Mouse (Mus musculus) thymus, adult 2 months (tissue): ENCODE results near the gene Glis1. TPM values are rescaled to one million over a fixed set of nuclear protein-coding genes. Genes with fewer than 3 reads are reported as not detected.

Source experiments
- DNase-seq: peaks from one replicate; pipeline ENCODE4 v3.0.0; 2021
- H3K27ac ChIP-seq: fragments of 200-500 bp; 2 replicates; pipeline ENCODE4 v1.5.1; 2012; ENCODE audit warnings: low read length, control low read depth; ENCODE audit not compliant: control insufficient read depth, insufficient read depth
- H3K27me3 ChIP-seq: fragments of 200-500 bp; 2 replicates; pipeline ENCODE4 v1.6.1; 2012; ENCODE audit warnings: mild to moderate bottlenecking, low read length, moderate library complexity, mixed read lengths; ENCODE audit not compliant: control insufficient read depth, insufficient read depth
- H3K36me3 ChIP-seq: fragments of 200-500 bp; 2 replicates; pipeline ENCODE4 v1.6.1; 2012; ENCODE audit warnings: mild to moderate bottlenecking, low read length, moderate library complexity; ENCODE audit not compliant: control insufficient read depth, insufficient read depth
- H3K4me1 ChIP-seq: fragments of 200-500 bp; replicated peaks from 2 replicates; pipeline ENCODE4 v1.6.1; 2012; ENCODE audit warnings: low read length; ENCODE audit not compliant: control insufficient read depth, insufficient read depth
- H3K4me3 ChIP-seq: fragments of 200-500 bp; 2 replicates; pipeline ENCODE4 v1.5.1; 2012; ENCODE audit warnings: mild to moderate bottlenecking, low read length, control low read depth, moderate library complexity; ENCODE audit not compliant: control insufficient read depth, insufficient read depth
- CTCF ChIP-seq: fragments of 200-500 bp; IDR thresholded peaks from 2 replicates; pipeline ENCODE4 v1.5.1; 2012; ENCODE audit warnings: mild to moderate bottlenecking, control low read depth, low read length, moderate library complexity, borderline replicate concordance; ENCODE audit not compliant: control insufficient read depth, poor library complexity, insufficient read depth; ENCODE audit errors: extremely low read depth
- POLR2A ChIP-seq: fragments of 200-500 bp; IDR thresholded peaks from 2 replicates; pipeline ENCODE4 v1.6.1; 2012; ENCODE audit warnings: mild to moderate bottlenecking, low read length, control low read depth, moderate library complexity; ENCODE audit not compliant: control insufficient read depth, poor library complexity, insufficient read depth; ENCODE audit errors: extremely low read depth
- WGBS: fragments of 180-500 bp; shearing (Covaris S2); methylation state at CpG from one replicate; pipeline ENCODE4 v1.1.7; 2018; 5-methylcytosine and 5-hydroxymethylcytosine counted together
- polyA plus RNA-seq: library from polyadenylated mRNA; depleted of rRNA; stranded (reverse); fragments of >200 nt; gene quantifications from 2 replicates; pipeline ENCODE4 v1.2.3, GENCODE M21; 2012; rRNA removed

Glis1 gene
- 0.40 and 0.71 TPM in 2 replicates for polyA plus RNA-seq

DNA sequence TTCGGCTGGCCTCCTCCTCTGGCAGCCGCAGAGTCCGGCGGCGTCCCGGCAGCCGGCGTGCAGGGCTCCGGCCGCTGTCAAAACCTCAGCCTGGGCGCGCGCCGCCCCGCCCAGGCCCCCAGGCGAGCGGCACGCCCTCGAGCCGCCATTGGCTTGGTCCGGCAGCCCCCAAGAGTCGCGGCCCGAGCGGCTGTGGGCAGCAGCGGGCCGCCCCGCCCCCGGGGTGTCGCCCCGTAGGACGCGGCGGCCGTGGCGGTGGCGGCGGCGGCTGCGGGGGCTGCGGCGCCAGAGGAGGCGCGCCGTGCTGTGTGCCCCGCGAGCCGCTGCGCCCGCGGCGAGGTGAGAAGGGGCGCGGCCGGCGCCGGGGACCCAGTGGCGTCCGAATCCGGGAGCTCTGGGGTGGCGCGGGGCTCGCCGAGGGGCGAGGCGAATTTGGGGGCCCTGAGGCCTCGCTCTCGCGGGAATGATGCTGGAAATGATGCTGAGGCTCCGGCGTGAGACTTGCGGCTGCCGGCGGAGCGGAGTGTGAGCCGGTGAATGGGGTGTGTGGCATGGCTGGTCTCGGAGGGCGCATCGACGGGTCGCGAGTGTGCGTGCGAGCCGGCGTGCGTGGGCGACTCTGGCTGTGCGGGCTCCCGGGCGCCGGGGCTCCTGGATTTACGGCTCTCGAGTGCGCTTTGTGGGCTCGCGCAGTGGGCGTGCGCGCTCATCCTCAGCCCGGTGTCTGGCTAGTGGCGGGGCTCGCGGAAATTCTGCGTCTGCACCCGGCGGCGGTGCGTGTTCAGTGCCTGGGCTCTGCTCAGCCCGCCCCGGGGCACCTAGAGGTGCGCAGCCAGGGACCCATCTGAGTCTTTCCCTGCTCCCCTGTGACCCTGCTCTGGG is at the start of gene Glis1:
Gene Glis1 (plus strand): TSS at position 236 of the 882 bp plus-strand sequence.
- H3K36me3 ChIP-seq, result no peaks in the 10 kb centered on the region
- peak within 1 kb of the TSS; percentile 17; the same call in 1 of the 2 replicates for H3K4me3 ChIP-seq
- WGBS, result 1% methylated on average over 108 of the region's 112 CpGs
- no peak for DNase-seq
- peaks cover 18% of the 10 kb centered on the region for H3K27me3 ChIP-seq
- no peak within 1 kb of the TSS for H3K27ac ChIP-seq
- TF ChIP-seq POLR2A, result no peak
- no peak for TF ChIP-seq CTCF
- H3K4me1 ChIP-seq, result peaks cover 4% of the 10 kb centered on the region

DNA sequence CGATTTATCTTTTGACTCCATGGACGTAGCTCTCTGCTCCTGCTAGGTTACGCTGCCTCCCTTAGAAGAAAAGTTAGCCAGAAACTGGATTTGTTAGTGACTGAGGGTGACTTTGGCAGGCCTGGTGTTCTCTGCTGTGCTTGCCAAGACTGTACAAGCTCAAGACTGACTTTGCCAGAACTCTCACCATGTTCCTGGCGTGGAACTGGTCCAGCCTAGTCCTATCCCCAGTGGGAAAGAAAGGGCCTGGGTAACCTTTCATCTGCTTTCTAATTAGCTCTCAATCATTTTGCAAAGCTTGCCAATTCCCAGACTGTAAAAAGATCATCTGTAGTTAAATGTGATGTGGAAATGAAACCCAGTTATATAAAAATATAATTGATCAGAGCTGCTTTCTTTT is 47.4 kb upstream of the Glis1 start:
- 95% methylated on average over 4 of the region's 4 CpGs for WGBS
- TF ChIP-seq POLR2A, result no peak
- Histone ChIP-seq H3K4me3 (no peak overlapping the region), H3K4me1 (no peaks in the 10 kb centered on the region), H3K27me3 (no peaks in the 10 kb centered on the region), H3K36me3 (peaks cover 59% of the 10 kb centered on the region), H3K27ac (no peak overlapping the region)
- DNase-seq, result no peak

DNA sequence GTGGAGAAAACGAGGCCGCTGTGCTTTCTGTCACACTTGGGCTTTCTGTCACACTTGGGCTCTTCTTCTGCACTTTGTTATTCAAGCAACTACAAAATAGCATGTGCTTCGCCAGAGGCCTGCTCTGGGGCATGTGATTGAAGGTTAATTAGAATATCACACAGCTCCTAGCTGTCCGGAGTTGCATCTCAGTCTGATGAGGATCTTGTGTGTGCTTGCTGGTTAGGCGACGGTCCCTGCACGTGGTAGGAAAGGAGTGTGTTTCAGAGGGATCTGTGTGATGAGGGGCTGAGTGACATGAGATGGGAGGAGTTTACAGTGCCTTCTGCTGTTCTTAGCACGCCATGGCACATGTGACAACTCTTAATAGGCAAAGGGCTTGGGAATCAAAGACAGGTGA is 46.9 kb upstream of the Glis1 start:
- H3K27ac ChIP-seq, result no peak overlapping the region
- no peak for DNase-seq
- no peaks in the 10 kb centered on the region for H3K27me3 ChIP-seq
- TF ChIP-seq POLR2A, result no peak
- TF ChIP-seq CTCF, result no peak
- H3K36me3 ChIP-seq, result peaks cover 59% of the 10 kb centered on the region
- WGBS, result 97% methylated on average over 8 of the region's 8 CpGs
- no peaks in the 10 kb centered on the region for H3K4me1 ChIP-seq
- H3K4me3 ChIP-seq, result no peak overlapping the region

DNA sequence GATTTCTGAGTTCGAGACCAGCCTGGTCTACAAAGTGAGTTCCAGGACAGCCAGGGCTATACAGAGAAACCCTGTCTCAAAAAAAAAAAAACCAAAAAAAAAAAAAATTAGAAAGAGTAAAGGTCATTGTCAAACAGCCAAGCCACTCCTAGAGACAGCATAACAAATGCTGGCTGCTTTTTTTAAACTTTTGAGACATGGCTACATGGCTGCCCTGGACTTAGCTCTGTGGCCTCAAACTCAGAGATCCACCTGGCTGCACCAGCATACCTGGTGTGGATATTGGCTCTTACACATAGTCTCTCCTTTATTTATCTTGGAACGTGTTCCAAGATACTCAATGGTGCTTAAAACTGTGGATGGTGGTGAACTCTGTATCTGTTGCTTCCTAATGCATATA is 46.1 kb upstream of the Glis1 start:
- no peaks in the 10 kb centered on the region for H3K27me3 ChIP-seq
- H3K27ac ChIP-seq, result no peak overlapping the region
- no peaks in the 10 kb centered on the region for H3K4me1 ChIP-seq
- H3K36me3 ChIP-seq, result peaks cover 58% of the 10 kb centered on the region
- no peak for TF ChIP-seq POLR2A
- TF ChIP-seq CTCF, result no peak
- WGBS, result 93% methylated on average over 2 of the region's 2 CpGs
- DNase-seq, result no peak
- H3K4me3 ChIP-seq, result no peak overlapping the region

DNA sequence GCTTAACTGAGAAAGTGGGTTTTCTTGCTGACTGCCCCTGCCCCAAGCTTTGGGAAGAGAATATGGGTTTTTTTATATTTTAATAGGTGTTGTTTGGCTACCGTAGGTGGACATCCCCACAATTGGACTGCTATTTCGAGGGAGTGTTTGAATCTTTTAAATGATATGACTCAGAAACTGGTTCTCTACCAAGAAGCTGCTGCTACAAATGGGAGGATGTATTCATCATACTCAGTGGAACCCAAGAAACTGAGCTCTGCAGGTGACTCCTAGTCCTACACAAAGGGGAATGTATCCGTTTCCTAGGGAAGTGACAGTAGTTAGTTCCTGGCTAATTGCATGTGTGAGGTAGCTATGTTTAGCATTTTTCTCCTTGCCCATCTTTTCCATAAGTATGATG is 45.0 kb upstream of the Glis1 start:
- Histone ChIP-seq H3K4me1 (no peaks in the 10 kb centered on the region), H3K36me3 (peaks cover 57% of the 10 kb centered on the region), H3K27ac (no peak overlapping the region), H3K27me3 (no peaks in the 10 kb centered on the region), H3K4me3 (no peak overlapping the region)
- no peak for DNase-seq
- WGBS, result over 99% methylated on average over 3 of the region's 3 CpGs
- TF ChIP-seq CTCF, result no peak
- no peak for TF ChIP-seq POLR2A

DNA sequence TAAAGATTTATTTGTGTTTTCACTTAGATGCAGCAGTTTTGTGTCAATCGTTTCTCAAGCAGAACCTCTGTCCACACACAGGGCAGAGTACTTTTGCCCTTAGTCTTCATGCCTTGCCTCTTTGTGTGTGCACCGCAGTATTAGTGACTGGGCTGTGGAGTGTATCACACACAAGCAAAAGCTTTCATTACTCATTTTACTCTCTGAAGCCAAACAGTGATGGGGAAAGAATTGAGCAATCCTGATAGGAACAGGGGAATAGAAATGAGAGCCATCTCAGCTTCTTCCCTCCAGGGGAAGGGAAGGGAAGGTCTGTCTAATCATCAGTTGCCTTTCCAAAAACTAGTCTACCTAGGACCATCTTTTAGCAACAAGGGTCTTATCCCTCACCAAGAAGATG is 40.6 kb upstream of the Glis1 start:
- Histone ChIP-seq H3K4me1 (no peaks in the 10 kb centered on the region), H3K36me3 (peaks cover 38% of the 10 kb centered on the region), H3K27ac (no peak overlapping the region), H3K4me3 (no peak overlapping the region), H3K27me3 (no peaks in the 10 kb centered on the region)
- DNase-seq, result no peak
- WGBS, result 90% methylated on average over 2 of the region's 2 CpGs
- no peak for TF ChIP-seq CTCF
- no peak for TF ChIP-seq POLR2A
